Mouse (Mus musculus) frontal cortex, postnatal 10 days (tissue): ENCODE results near the gene Setdb1.

Experiments
- DNase-seq, 2 experiments: peaks; one replicate each; pipeline ENCODE4 v3.0.0; 2022; ENCODE audit warnings: low spot score in 2 of 2, mixed read lengths in 1 of 2

The Setdb1 gene

GRCm38 (mm10) chr3:95319110-95319509 is 37.9 kb downstream of the Setdb1 start:
- DNase-seq = no peak

- DNase-seq = no peak
Observed at GRCm38 (mm10) chr3:95318548-95318947, 38.5 kb downstream of the Setdb1 start.

- peak in 1 of 2 experiments; percentile 61 for DNase-seq
Observed at GRCm38 (mm10) chr3:95317414-95318080, 39.5 kb downstream of the Setdb1 start.

- no peak for DNase-seq
Observed at GRCm38 (mm10) chr3:95315844-95316550, 41.0 kb downstream of the Setdb1 start.

- DNase-seq = peak; percentile 51 to 76
Observed at GRCm38 (mm10) chr3:95315094-95315843, 41.7 kb downstream of the Setdb1 start.

GRCm38 (mm10) chr3:95314486-95315093 is 42.4 kb downstream of the Setdb1 start, which contains the start of gene Cers2:
Gene Cers2, plus strand, starts transcription at chr3:95314791.
- no peak for DNase-seq

- DNase-seq = no peak
Observed at GRCm38 (mm10) chr3:95314075-95314474, 42.9 kb downstream of the Setdb1 start.

- no peak for DNase-seq
Observed at GRCm38 (mm10) chr3:95313476-95313875, 43.5 kb downstream of the Setdb1 start.

- DNase-seq = no peak
Observed at GRCm38 (mm10) chr3:95312623-95313022, 44.4 kb downstream of the Setdb1 start.

- peak in 1 of 2 experiments; percentile 47 for DNase-seq
Observed at GRCm38 (mm10) chr3:95310968-95311882, 45.8 kb downstream of the Setdb1 start.

- DNase-seq = no peak
Observed at GRCm38 (mm10) chr3:95310496-95310895, 46.5 kb downstream of the Setdb1 start.

GRCm38 (mm10) chr3:95307100-95307499 is 49.9 kb downstream of the Setdb1 start, which contains the start of gene Anxa9:
Gene Anxa9, minus strand, starts transcription at chr3:95307176.
- no peak for DNase-seq

GRCm38 (mm10) chr3:95306244-95306643 is 50.8 kb downstream of the Setdb1 start:
- DNase-seq = no peak

- no peak for DNase-seq
Observed at GRCm38 (mm10) chr3:95301204-95301796, 55.7 kb downstream of the Setdb1 start.

- no peak for DNase-seq
Observed at GRCm38 (mm10) chr3:95298018-95298417, 59.0 kb downstream of the Setdb1 start.

GRCm38 (mm10) chr3:95296103-95296469 is 60.9 kb downstream of the Setdb1 start:
- DNase-seq = no peak

GRCm38 (mm10) chr3:95295321-95296102 is 61.5 kb downstream of the Setdb1 start:
- no peak for DNase-seq

- no peak for DNase-seq
Observed at GRCm38 (mm10) chr3:95294718-95295117, 62.3 kb downstream of the Setdb1 start.

- DNase-seq = no peak
Observed at GRCm38 (mm10) chr3:95294316-95294715, 62.7 kb downstream of the Setdb1 start.

GRCm38 (mm10) chr3:95293537-95293936 is 63.5 kb downstream of the Setdb1 start:
- no peak for DNase-seq
